Mouse (Mus musculus): ENCODE results near the gene Flt1.
"Not testable (repeated sequence)": the region's sequence is repeated elsewhere in the genome, so short reads cannot be mapped to it uniquely, and the experiment has no call there.

Gene Flt1

DNA sequence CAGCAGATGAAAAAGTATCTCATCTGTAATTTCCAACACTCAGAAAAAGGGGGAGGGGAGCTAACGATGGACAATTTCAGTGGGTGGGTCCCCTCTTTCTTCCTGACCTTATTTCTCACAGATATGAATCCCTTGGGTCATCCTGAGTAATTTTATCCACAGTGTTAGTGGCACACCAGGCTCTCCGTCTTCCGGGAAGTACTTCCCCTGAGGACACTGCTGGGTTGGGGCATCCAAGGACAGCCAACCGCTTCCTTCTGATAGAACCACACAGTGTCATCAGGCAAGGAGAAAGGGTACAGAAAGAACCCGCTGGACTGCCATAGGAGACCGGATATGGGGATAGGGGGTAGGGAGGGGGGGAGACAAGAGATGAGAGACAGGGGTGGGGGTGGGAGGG is 111.2 kb downstream of the Flt1 start:
- in situ Hi-C loops (cut with MboI, MseI) = no loop called here

DNA sequence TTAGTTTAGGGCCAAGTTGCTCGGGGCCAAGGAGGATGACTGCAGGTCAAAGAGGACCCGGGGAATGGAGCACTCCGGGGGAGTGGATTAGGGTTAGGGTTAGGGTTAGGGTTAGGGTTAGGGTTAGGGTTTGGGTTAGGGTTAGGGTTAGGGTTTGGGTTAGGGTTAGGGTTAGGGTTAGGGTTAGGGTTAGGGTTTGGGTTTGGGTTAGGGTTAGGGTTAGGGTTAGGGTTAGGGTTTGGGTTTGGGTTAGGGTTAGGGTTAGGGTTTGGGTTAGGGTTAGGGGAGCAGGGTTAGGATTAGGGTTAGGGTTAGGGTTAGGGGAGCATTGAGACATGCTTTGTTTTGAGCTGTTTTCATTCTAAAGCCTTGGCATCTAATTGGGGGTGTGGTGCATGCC is 114.5 kb downstream of the Flt1 start:
- in situ Hi-C loops (cut with MboI, MseI) = not testable (repeated sequence)

DNA sequence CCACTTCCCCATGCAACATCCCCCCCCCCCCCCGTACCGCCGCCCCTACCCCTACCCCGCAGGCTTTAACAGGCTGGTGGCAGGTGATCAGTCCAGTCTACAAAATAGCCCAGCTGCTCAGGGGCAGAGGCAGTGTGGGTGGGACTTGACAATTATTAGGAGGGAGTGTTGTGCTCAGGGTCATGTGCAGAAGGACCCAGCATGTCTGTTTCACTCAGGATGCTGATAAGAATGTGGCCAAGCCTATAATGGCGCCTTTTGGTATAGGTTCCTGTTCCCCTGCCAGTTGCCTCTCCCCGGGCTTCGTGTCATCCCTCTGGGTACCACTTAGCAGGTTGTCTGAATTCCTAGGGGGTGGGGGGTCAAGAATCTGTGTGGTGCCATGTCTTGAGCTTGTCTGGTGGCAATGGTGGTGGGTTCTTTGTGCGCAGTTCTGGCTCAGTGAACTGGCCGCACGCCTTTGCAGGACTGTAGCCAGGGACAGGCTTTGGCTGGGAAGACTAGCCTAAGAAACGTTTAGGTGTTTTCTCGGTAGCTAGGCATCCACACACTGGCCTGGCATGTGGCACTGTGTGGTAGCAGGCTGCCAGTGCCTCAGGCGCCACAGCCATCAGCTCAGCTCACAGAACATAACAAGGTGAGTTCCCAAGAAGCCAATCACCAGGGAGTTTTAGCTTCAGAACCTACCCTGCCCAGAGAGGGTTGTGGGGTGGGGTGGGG is 118.4 kb downstream of the Flt1 start:
- in situ Hi-C loops (cut with MboI, MseI) = loop anchor here (10.0 kb wide), 1 partner anchor 1183 kb away; no protein-coding TSS in a partner anchor

DNA sequence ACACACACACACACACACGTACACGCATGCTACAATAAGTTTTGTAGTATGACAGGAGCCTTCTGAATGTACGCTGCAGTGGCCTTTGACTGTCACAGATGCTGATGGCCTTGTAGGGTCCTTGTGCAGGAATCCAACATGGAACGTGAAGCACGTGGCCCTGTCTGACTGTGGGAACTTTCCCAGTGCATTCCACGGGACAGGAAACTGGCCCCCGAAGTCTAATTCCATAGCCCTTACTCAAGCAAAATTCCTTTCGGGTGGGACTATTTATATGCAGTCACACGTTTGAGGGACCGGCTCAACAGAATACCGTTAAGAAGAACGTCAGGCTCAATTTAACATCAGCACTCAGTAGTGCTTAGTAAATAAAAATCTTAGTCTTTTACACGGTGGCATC is 119.1 kb downstream of the Flt1 start:
- in situ Hi-C loops (cut with MboI, MseI) = loop anchor here (10.0 kb wide), 1 partner anchor 1182 kb away; no protein-coding TSS in a partner anchor

DNA sequence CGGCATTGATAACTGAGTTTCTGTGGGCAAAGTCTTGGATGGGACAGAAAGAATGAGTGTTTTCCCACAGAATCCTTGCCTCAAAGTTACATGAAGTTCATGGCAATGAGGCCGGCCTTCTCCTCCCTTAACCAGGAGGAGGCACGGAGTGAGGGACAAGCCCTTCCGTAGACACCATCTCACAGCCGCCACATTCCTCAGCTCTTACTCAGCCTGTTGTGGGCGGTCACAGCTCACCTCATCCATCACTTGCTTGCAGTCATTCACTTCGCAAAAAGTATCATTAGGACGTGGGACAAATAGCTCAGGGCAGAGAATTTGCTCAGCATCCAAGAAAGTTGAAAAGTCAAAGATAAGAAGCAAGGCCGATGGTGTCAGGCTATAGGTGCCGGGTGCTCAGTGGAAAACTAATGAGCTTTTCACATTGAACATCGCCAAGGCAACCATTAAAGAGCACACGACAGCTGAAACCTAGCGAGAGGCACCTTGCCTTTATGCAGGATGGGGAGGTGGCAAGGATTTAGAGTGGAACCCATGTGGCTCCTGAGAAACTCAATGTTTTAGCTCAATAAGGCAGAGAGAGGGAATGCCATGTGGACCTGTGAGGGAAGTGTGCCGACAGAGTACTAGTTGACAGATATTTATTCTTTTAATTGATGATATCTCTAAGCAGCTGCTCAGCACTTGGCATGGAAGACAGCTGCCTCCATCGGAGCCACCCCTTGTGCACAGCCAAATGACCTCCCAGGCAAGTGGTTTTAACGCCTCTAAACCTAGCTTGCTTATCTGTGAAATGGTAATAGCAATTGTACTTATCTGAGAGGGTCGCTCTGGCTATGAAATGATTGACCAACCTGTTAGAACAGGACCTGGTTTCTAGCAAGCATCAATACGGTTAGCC is 124.1 kb downstream of the Flt1 start:
- in situ Hi-C loops (cut with MboI, MseI) = loop anchor here (10.0 kb wide), 1 partner anchor 1177 kb away; no protein-coding TSS in a partner anchor

DNA sequence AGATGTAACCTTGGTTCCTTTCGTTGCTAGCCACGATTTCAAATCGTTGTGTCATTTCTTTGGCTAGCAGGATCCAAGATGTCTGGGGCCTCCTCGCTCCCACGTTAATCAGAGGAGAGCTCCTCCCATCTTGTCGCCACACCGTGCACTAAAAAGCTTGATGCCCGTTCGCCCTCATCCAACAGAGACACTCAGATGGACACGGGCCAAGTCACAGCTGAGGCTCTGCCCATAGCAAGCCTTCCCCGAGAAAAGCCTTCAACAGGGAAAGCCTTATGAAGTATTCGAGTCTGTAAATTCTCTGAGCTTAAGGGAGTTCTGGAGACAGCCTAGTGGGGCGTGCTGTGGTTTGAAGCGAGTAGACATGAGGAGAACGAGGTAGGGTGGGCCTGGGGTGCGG is 128.0 kb downstream of the Flt1 start:
- in situ Hi-C loops (cut with MboI, MseI) = no loop called here

DNA sequence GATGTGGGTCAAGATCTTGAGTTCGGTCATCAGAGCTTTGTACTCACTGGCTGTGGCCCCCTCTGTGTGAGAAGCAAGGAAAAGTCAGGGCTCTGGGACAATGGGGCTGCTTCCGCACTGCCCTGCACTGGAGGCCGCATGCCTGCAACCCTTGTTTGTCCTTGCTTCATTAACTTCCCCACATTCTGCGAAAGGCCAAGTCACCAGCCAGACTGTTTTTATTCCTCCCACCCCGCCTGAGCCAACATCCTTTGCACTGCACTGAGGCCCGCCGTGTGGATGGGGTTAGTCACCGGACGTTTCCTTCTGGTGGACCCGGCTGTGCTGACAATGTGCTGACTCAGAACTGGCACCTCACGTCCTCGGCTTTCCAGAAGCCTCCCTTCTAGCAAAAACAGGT is 136.0 kb downstream of the Flt1 start:
- in situ Hi-C loops (cut with MboI, MseI) = no loop called here

DNA sequence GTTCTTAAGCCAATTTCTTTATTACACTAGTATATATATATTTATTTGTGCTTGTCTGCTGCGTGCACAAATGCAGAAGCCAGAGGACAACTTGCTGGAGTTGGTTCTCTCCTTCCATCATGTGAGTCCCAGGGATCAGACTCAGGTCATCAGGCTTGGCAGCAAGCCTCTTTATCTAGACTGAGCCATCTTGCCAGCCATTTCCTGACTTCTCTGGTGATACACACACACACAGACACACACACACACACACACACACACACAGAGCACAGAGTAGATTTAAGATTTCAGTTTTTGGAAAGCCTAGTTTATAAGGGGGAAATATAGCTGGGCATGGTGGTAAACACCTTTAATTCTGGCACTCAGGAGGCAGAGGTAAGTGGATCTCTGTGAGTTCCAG is 140.7 kb downstream of the Flt1 start:
- in situ Hi-C loops (cut with MboI, MseI) = no loop called here

DNA sequence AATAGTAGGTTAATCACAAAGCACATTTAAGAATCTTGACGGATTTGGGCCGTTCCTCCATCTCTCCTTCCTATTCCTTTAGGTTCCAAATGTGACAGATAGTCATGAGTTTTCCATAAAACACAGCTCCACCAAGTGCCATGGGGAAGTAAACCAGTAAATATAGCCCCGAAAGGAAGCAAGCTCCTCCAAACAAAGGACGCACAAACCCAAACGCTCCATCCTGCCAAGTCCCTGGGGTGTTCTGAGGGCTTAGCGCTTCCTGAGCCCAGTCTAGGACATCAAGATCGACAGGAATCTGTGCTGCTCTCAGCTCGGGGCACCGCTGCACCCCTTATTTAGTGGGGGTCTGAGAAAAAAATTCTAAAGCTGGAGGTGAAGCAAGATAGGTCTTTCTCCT is 141.2 kb downstream of the Flt1 start:
- in situ Hi-C loops (cut with MboI, MseI) = no loop called here

DNA sequence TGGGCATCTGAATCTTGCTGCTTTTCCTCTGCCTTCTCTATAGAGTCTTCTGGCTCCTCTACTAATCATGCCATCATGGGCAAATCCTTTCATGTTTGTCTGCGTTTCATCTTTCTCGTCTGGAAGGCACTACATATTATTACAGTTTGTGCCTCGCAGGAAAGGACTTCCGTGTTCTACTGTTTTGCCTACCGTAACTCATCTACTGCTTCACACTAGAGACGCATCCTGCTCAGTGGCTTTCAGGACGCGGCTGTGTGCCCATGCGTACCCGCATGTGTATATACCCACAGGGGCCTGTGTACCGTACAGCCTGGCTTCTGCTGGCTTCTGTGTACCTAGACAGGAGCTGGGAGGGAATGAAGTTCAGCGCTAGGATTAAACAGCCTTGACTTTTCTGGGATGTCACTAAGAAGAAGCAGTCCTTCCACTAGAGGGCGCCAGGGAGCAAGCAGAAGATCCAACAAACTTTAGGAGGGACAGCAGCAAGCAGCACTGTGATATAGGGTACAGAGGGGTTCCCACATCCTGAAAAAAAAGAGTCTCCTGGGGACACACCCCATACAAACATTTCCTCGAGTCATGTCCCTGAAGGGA is 142.0 kb downstream of the Flt1 start:
- in situ Hi-C loops (cut with MboI, MseI) = no loop called here

DNA sequence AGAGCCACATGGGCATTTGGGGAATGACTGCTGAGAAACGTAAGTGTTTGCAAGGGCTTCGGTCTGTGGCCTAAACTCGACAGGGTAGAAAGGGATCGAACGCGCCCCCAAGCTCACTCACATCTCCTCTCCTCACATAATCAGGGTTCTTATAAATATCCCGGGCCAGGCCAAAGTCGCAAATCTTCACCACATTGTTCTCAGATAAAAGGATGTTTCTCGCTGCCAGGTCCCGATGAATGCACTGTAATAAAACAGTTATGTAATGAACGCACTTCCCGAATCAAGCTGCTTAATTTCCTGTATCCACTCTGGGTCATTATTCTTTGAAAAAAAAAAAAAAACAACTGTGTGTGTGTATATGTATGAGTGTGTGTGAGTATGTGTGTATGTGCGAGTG is 145.6 kb downstream of the Flt1 start:
- in situ Hi-C loops (cut with MboI, MseI) = no loop called here

DNA sequence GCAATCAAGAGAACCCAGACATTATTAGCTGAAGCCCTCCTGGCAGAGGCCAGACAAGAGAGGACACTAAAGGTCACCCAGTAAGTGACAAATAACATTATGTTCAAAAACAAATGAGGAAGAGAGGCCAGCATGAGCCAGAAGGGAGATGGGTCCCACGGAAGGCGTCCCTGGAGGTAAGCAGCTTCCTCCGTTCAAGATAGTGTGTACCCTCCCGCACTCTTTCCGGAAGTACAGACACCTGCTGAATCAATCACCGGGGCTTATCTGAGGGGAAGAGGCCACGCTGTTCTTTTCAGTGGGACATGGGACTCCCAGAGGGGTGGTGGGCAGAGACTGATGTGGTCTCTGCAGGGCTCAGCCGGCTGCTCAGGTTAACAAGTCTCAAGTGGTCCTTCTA is 146.1 kb downstream of the Flt1 start:
- in situ Hi-C loops (cut with MboI, MseI) = no loop called here

DNA sequence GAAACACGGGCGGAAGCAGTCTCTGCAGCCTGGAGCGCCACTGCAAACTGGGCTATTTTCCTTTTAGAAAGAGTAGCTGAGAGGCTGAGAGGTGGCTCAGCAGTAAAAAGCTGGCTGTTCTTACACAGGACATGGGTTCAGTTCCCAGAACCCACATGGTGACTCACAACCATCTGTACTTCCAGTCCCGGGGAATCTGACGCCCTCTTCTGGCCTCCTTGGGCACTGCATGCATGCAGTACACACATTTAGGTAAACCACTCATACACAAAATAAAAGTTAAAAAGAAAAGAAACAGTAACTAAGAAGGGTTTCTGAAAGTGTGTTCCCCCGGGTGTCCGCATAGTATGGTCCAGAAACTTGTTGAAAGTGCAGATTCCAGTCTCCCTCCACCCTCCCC is 146.7 kb downstream of the Flt1 start:
- in situ Hi-C loops (cut with MboI, MseI) = no loop called here

DNA sequence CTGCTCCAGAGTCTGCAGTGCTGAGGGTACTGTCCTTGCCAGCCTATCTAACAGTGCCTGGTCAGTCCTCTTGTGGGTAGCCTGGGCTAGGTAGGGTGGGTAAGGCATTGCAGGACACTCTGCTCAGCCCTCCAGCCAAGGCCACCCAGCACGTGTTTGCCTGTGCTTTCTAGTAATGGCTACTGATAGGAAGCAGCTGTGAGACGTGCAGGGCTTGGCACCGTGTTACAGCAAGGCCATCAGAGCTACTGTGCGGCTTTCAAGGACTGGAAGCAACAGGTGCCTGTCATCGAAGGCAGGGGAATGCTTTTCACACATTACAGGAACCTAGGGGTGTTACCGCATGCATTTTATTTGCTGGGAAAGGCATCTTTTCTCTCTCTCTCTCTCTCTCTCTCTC is 148.8 kb downstream of the Flt1 start:
- in situ Hi-C loops (cut with MboI, MseI) = no loop called here

DNA sequence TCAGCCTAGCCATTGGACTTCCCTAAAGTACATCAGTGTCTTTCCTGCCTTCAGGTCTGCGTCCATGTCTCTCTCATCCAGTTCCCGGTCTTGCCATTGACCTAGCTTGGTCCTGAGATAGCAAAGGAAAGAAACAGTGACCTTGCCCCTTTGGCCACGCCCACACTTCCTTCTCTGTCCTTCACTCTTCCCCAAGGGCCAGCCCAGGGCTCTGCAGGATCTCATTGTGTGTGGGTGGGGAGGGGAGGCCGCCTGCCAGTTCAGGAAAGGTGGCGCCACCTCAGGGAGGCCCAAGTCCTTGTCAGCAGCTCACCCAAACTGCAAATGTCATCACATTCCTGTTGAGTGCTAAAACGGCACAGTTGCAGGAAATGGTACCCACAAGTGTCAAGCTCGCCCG is 151.3 kb downstream of the Flt1 start:
- in situ Hi-C loops (cut with MboI, MseI) = no loop called here

DNA sequence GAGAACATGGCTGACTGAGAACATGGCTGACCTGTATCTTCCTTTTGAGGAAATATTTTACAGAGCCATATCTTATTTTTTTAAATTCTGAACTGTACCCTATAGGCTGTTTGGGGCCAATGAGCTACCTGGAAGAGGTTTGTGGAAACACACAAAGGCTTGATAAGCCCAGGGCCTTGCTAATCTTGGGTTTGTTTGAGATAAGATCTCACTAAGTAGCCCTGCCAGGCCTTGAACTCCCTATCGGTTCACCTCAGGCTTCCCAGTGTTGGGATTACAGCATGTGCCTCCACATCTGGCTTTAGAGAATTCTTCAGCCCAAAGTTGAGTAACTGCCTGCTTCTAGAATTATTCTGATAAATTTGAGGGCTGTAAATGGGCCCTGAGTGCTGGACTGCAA is 152.3 kb downstream of the Flt1 start:
- in situ Hi-C loops (cut with MboI, MseI) = no loop called here

DNA sequence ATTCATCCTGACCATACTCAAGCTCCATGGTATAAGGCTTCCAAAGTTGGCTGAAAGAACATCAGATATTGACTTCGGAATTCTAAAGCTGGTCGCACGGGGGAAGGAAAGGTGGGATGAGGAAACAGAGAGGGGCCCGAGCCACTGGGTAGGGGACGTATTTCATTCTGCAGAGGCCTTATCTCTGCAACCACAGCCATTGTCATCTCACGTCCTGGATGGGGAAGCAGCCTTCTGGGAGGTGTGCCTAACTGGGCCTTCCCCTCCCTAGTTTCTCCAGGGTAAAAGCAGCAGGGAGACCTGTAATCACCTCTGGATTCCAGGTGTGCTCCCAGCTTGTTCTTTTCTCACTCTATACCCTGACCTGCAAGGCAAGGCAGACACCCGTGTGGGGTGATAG is 153.1 kb downstream of the Flt1 start:
- in situ Hi-C loops (cut with MboI, MseI) = no loop called here

DNA sequence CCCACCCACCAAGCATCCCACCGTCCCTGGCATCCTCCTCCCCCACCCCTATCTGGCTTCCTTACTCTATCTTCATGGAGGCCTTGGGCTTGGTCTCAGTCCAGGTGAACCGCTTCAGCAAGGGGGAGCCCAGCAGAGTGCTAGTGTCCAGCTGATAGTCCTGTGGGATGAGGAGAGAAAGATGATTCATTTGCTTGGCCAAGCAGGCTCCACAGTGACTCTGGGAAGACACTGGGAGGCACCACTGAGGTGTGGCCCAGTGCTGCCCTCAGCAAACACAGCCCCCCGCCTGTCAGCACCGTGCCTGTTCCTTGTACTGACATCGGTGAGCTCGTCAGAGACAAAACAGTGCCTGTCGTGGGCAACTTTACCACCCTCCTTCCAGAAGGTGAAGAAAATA is 159.5 kb downstream of the Flt1 start:
- in situ Hi-C loops (cut with MboI, MseI) = no loop called here

DNA sequence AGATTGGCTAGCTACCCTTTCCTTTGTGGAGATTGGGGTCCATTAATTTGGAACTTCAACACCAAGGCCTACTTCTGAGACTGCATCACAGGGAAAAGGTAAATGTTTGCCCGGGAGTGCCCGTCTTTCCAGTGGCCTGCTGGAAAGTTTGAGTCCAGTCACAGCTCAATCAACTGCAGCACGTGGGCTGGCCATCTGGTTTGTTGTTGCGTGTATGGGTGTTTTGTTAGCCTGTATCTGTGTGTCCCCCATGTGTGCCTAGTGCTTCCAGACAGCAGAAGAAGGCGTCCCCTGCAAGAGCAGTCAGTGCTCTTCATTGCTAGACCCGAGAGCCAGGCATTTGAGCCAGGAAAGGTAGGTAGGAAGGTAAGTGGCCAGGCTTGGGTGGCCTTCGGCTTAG is 160.4 kb downstream of the Flt1 start:
- in situ Hi-C loops (cut with MboI, MseI) = no loop called here

DNA sequence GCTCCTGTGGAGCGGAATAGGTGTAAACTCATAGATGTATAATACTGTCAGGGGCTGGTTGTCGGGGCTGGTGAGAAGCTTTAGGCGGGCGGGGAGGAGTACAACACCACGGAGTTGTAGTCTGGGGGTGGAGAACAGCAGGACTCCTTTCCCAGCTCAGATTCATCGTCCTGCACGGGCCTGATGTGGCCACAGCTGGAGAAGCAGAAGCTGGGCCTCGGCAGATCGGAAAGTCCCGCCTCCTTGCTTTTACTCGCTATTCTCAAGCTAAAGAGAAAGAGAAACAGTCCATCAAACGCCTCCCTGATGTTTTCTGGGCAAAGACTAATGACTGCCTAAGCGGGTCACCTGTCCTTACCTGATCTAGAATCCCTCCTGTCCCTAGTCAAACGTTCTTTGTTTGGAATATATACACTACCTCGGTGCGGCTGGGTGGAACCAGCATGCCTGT is 161.6 kb downstream of the Flt1 start:
- in situ Hi-C loops (cut with MboI, MseI) = no loop called here

DNA sequence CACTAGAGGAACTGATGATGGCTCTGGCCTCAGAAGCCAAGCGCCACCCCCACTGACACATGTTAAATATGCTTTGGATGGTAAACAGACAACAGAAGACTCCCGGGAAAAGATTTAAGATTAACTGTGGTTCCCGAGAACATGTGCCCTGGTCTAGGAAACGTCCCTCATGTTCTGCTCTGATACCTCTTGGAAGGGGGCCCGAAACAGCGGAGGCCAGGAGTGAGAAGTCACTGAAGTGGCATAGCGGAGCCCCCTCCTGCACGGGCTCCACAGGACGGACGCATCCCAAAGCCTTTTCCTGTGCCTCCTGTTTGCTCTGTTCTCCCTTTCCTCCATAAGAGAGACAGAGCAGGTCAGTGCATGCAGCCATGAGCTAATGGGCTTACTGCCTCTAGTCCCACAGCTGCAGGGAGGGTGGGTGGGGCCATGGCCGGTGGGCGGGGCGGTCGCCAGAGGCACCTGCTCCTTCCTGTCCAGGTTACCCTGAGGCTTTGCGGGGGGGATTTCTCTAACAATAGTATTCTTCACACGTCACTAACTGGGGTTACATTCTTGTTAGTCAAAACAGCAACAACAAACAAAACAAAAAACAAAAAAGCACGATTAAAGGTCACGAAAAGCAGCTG is 162.2 kb downstream of the Flt1 start:
- in situ Hi-C loops (cut with MboI, MseI) = no loop called here

DNA sequence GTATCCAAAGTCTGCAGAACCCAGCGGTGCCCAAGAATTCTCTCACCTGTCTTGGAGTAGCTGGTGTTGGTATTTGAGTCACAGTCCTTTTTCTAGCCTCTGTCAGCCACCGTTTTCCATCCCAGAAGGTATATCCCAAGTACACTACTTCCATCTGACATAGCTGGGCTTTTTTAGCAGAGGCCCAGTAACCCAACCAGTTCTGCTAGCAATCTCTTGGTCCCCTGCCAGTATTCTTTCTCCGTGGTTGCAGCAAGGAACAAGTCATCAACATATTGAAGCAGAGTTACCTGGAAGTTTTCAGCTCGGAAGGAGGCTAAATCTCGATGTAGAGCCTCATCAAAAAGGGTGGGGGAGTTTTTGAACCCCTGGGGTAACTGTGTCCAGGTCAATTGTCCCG is 168.2 kb downstream of the Flt1 start:
- in situ Hi-C loops (cut with MboI, MseI) = not testable (repeated sequence)

Data from T-helper 2 cell (primary cell).